Mouse (Mus musculus) c-Kit-positive CD71-positive TER-119-positive erythroid progenitor cells, embryonic 14.5 days (primary cell): Measurements from ENCODE around the gene Cnnm3.

Experiments used
- DNase-seq: peaks from one replicate; pipeline ENCODE4 v3.0.0-alpha.2; 2013; ENCODE audit warnings: low spot score

The Cnnm3 gene

DNA sequence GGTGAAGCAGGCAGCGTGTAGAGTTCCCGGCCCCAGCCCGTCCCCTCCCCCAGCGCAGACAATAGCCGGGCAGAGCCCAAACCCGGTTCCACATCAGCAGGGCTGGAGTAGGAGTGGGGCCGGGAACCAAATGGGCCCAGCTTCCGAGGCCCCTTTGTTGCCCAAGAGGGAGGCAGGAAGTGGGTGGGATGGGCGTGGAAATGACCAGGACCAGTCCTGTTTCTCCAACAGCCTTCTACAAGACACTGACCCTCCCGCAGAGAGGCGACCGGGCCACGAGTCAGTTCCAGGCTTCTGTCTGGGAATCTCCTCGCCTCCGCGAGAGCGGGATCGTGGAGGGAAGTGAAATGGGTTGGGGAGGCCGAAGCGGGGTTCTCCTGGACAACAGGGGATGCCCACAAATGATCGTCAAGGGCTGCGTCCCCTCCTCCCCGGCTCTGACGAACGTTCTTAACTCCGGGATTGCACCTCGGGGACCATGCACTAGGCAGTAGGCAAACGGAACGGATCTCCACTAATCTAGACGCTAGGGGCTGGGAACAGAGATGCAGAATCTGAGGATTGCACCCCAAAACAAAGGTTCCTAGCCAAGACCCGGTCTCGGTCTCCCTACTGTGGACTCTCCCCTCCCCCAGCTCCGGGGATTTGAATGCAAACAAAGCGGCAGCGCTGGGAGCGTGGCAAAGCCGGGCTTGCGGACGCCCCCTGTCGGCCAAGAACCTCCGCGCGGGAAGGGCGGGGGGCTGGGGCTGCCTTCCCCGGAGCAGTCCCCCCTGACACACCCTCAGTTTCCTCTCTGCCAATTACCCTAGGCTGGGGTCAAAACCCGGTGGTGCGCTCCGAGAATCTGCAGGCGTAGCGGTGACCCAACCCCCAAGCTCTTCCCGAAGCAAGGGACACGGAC is 45.1 kb downstream of the Cnnm3 start:
- DNase-seq = no peak

GRCm38 (mm10) chr1:36557457-36558011 is 45.9 kb downstream of the Cnnm3 start:
- DNase-seq = no peak

GRCm38 (mm10) chr1:36558031-36558993 is 46.6 kb downstream of the Cnnm3 start, which contains the start of gene Sema4c:
Sema4c (minus strand) TSS chr1:36558349.
- DNase-seq = no peak

- no peak for DNase-seq
These were observed 47.6 kb downstream of the Cnnm3 start for GRCm38 (mm10) chr1:36559256-36559655.

DNA sequence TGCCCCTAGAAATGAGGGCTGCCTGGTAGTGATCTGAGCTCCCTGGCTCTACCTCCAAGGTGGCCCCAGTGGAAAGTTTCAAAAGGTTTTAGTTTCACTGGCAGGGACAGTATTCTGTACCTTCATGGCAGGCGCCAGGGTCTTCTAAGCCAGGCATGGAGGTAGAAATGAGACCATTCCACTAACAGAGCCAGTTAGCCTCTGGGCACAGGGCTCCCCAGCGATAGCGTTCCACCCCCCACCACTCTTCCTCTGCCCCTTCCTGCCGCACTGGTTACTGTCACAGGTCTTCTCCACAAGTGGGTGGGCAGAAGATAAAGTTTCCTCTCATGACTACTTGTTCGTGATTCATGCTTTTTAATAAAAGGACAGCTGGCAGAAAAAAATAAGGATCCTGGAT is 48.2 kb downstream of the Cnnm3 start:
- DNase-seq = no peak

GRCm38 (mm10) chr1:36560903-36561302 is 49.2 kb downstream of the Cnnm3 start:
- no peak for DNase-seq

GRCm38 (mm10) chr1:36562388-36562787 is 50.7 kb downstream of the Cnnm3 start:
- no peak for DNase-seq

DNA sequence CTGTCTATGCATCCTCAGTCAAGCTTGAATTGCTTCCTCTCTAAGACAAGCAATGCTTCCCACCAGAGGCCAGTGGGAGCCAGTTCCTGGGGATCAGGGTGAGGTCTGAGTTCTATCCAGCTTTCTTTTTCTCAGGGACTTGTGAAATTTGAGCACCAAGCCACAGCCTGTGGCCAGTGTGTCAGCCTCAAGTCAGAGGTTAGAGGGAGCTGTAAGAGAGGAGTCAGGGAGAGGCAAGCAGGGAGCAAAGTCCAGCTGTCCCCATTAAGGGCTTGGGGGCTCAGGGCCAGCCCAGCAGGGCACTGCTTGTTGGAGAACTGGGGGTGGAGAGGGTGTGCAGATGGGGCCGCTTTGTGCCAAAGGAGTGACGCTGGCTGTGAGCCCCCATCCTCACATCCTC is 51.5 kb downstream of the Cnnm3 start:
- DNase-seq = no peak

- DNase-seq = no peak
These were observed 52.0 kb downstream of the Cnnm3 start for GRCm38 (mm10) chr1:36563632-36564031.

DNA sequence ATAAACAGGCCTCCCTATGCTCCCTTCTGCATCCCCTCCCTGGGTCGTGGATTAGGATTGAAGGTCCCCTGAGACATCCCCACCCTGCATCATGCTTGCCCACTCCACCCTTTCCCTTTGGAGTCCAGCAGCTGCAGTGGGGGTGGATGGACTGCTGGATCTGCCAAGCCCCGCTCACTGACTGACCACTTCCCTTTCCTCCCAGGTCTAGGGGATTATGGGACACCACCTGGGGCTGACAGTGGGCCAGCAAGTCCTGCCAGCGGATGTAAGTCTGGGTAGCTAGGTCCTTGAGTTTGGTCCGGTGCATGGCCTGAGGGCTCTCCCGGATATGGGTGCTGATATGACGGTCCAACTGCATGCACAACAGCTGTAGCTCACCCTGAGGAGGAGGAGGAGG is 52.4 kb downstream of the Cnnm3 start:
- no peak for DNase-seq

DNA sequence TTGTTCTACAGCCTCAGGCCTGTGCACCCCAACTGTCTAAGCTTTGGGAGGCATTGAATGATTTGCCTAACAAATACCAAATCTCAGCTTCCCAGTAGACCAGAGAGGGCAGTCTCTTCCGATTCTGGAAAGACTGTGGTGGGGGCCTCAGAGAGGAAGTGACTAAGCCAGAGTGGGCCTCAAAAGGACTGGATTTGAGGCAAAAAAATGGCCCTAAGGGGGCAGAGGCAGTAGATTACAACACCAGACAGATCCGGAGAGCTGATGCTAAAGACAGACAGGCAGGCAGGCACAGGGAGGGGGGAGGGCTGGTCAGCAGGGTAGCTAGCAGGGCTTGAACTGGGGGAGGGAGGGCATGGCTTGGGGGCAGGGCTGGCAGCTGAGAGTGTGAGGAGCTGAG is 54.8 kb downstream of the Cnnm3 start:
- no peak for DNase-seq

DNA sequence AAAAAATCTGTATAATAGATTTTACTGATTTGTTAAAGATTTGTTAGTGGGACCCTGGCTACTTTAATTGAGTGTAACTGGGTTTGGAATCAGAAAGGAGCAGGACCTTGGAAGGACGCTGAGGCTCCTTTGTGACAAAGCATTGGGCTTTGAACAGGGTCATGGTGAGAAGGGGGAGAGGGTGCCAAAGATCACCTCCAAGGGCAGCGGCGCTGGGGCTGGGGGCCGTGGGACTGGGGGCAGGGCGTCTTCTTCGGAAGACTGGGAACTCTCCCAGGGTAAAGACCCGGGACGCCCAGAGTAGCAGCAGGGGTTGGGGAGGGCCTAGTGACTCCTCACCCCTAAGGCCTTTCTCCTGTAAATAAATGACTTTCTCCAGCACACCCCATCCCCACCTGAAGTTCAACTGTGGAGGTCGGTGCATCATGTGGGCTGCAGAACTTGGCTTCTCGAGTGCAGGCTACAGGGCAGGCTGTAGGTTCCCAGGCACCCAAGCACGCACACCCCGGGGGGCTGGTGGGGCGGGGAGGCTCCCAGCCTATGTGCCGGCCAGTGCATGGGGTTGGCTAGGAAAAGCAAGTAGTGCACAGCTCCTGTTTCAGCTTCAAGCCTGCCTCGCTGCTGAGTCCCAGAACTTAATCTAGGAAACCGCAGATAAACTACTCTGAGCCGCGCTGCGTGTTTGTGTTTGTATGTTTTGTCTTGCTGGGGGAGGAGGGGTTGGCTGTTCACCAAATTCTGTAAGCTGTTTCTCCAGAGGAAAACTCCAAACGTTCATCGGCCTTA is 56.3 kb downstream of the Cnnm3 start:
- DNase-seq = no peak

DNA sequence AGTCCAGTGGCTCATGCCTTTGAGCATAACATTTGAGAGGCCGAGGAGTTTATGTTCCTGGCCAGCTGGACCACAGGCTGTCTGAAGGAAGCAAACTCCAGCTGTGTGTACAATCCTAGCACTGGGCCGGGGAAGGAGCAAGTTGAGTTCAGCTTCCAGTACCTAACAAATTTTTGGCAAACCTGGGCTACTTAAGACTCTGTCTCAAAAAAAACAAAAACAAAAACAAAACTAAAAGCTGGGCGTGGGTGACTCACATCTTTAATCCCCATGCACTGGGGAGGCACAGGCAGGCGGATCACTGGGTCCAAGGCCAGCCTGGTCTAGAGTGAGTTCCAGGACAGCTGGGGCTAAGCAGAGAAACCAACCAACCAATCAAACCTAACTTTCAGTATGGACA is 57.1 kb downstream of the Cnnm3 start:
- no peak for DNase-seq

DNA sequence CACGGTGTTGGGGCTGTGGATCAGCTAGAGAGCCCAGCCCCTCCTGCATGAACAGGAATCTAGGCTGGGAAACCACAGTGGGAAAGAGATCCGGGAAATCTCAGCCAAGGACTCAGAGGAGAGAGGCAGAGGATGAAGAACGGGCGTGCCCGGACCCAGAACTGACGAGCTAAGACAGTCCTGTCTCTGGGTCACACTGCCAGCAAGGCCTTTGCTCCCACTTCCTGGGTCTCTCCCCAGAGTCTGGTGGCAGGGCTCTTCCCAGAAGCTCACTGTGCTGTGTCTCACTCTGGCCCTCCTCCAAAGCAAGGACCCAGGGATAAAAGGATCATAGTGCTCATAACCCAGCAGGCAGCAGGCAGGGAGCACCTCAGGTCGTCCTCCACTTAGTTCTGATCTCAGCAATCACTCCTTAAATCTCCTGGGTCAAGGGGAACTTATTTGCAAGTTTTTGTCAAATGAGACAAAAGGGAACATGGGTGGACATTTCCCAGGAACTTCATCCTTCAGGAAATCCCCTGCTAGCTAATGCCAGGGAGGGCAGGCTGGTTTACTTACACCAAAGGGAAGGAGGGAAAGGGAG is 58.1 kb downstream of the Cnnm3 start:
- DNase-seq = no peak

- no peak for DNase-seq
These were observed 58.7 kb downstream of the Cnnm3 start for GRCm38 (mm10) chr1:36570320-36570719.

DNA sequence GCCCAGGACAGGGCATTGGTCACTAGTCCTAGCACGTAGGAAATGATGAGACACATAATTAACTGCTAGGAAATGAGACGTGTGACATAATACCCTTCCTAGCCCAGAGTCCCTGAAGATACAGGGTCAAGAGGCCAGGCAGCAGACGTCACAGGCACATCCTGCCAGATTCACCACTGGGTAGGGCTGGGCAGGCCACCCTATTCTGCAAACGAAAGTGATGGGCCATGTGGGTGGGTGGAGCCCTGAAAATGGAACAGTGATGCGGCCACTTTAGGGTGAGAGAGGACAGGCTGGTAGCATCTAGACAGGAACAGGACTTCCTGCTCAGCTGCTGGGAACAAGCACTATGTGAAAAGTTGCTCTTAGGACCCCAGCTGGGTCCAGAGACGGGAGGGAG is 60.0 kb downstream of the Cnnm3 start:
- DNase-seq = no peak

- no peak for DNase-seq
These were observed 60.6 kb downstream of the Cnnm3 start for GRCm38 (mm10) chr1:36572140-36572700.

- no peak for DNase-seq
These were observed 61.0 kb downstream of the Cnnm3 start for GRCm38 (mm10) chr1:36572709-36573108.

DNA sequence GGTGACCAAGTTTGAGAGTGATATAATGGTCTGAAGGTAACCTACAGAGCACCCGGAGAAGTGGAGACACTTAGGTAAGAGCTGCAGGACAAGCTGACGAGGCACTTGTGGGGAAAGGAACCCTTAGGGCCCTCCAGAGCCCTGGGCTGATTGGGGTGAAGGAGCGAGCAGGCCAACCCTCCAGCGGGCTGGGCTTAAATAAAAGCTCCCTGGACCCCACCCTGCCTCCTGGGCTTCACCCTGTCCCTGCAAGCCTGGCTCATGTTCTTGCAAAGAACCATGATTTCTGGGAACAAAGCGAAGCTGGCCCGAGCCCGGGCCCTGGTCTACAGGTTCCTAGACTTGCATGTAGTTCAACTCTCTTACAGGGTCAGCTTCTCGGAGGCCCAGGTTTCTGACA is 61.9 kb downstream of the Cnnm3 start:
- no peak for DNase-seq

DNA sequence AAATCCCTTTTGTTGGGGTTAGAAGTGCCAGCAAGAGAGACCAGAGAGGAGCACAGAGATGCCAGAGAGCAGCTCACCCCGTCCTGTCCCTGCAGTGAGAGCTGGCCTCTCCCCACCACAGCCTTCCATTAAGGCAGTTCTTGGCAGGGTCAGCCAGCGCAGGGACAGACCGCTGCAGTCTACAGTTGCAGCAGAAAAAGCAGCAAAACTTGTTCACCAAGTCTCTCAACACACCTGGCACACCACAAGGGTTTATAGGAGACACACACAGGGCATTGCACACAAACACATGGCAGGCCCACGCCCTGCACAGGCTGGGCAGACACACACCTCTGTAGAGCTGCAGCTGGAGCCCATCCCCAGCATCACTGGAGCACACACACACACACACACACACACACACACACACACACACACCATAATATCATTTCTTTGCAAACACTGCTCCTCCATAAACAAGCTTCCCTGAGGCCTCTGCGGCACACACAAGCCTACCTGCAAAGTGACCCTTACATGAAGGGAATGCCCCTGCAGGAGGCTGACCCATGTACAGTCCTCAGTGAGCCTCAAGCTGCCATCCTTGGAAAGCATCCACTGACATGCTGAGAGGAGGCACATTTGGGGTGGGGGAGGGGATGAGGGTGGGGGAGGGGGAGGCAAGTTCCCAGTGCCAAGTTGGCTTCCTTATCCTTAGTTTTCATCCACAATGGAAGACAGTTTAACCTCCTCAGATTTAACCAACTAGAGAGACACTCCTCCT is 62.7 kb downstream of the Cnnm3 start:
- DNase-seq = no peak
